Mouse (Mus musculus) liver, postnatal 0 days (tissue): ENCODE results near the gene Akap4. TPM values are rescaled to one million over a fixed set of nuclear protein-coding genes. Genes with fewer than 3 reads are reported as not detected.

Experiments used
- ATAC-seq: fragments of 200-750 bp; cut with Nextera tagmentation; 2 replicates; pipeline ENCODE4 v1.8.0; 2017; ENCODE audit warnings: mild to moderate bottlenecking, moderate library complexity
- DNase-seq: peaks from one replicate; pipeline ENCODE4 v3.0.0-alpha.2; 2016
- H3K27ac ChIP-seq: fragments of 300-500 bp; sonication (generic); 2 replicates; pipeline ENCODE4 v1.5.1; 2014; ENCODE audit warnings: antibody characterized with exemption, moderate library complexity, mild to moderate bottlenecking, low read depth
- H3K27me3 ChIP-seq: fragments of 300-500 bp; sonication (generic); 2 replicates; pipeline ENCODE4 v1.6.1; 2014; ENCODE audit warnings: low read length, control low read depth, mixed read lengths; ENCODE audit not compliant: insufficient read depth
- H3K36me3 ChIP-seq: fragments of 300-500 bp; sonication (generic); replicated peaks from 2 replicates; pipeline ENCODE4 v1.6.1; 2014; ENCODE audit warnings: mild to moderate bottlenecking, control low read depth, low read length, moderate library complexity, mixed read lengths; ENCODE audit not compliant: insufficient read depth
- H3K4me1 ChIP-seq: fragments of 300-500 bp; sonication (generic); 2 replicates; pipeline ENCODE4 v1.6.1; 2014; ENCODE audit warnings: antibody characterized with exemption, mild to moderate bottlenecking, control low read depth; ENCODE audit not compliant: insufficient read depth
- H3K4me2 ChIP-seq: fragments of 300-500 bp; sonication (generic); 2 replicates; pipeline ENCODE4 v1.6.1; 2014; ENCODE audit warnings: low read depth, mild to moderate bottlenecking, low read length, moderate library complexity, mixed read lengths
- H3K4me3 ChIP-seq: fragments of 300-500 bp; sonication (generic); 2 replicates; pipeline ENCODE4 v1.5.1; 2014; ENCODE audit warnings: low read depth, low read length
- H3K9ac ChIP-seq: fragments of 300-500 bp; sonication (generic); replicated peaks from 2 replicates; pipeline ENCODE4 v1.6.1; 2014; ENCODE audit warnings: mild to moderate bottlenecking, moderate library complexity
- H3K9me3 ChIP-seq: fragments of 300-500 bp; sonication (generic); 2 replicates; pipeline ENCODE4 v1.6.1; 2016; ENCODE audit warnings: mild to moderate bottlenecking, control low read depth, low read length, mixed read lengths
- CTCF ChIP-seq: sonication (generic); IDR thresholded peaks from 2 replicates; pipeline ENCODE4 v1.5.1; 2016; ENCODE audit warnings: antibody characterized with exemption, low read depth
- EP300 ChIP-seq: IDR thresholded peaks from 2 replicates; pipeline ENCODE4 v1.6.1; 2016; ENCODE audit warnings: antibody characterized with exemption, low read depth, mild to moderate bottlenecking
- WGBS: fragments of 180-500 bp; shearing (Covaris S2); extraction: QIAGEN DNeasy Blood & Tissue Kit; methylation state at CpG from one replicate; pipeline ENCODE4 v1.1.7; 2014; ENCODE audit not compliant: insufficient replicate concordance; 5-methylcytosine and 5-hydroxymethylcytosine counted together
- polyA plus RNA-seq: library from polyadenylated mRNA; unstranded; fragments of >200 nt; fragmentation: Nextera tagmentation; extraction: Ambion mirVana; gene quantifications from 2 replicates; pipeline ENCODE4 v1.2.1, GENCODE M21; 2015

Gene Akap4
- polyA plus RNA-seq, 1 experiment from 2014 or later: not detected

DNA sequence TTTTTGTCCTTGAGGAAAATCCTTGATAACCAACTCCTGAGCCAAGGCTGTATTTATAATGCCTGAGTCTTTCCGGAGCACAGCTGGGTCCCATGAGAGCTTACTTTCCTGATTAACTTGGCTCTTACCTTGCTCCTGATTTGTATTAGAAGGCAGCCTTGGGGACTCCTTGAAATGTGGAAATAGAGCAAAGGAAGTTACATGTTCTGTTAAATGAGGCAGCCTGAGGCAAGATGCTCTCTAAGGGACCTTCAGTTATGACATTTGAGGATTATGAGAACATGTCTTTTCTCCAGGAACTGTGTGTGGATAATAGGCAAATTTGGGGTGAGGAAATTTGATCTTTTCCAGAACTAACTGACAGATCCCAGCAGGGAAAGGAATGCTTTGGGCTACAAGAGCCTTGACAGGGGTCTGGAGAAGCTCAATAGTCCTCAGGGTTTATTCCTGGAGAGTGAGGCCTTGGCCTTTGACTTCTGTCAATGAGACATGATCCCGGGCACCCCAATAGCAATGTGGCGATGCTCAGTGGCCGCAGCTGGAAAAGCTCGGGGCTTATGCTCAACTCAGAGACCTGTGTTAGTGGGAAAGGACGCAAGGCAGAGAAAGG, 12.6 kb downstream of the Akap4 start:
- DNase-seq (no peak), ATAC-seq (no peak)
- H3K4me2 ChIP-seq: no peak overlapping the region
- 75% methylated on average over 6 of the region's 6 CpGs for WGBS
- H3K27ac ChIP-seq: no peak overlapping the region
- no peaks in the 10 kb centered on the region for H3K36me3 ChIP-seq
- H3K9ac ChIP-seq: no peak overlapping the region
- H3K4me3 ChIP-seq: no peak overlapping the region
- H3K4me1 ChIP-seq: no peaks in the 10 kb centered on the region
- TF ChIP-seq EP300 (no peak), CTCF (no peak)
- H3K9me3 ChIP-seq: no peaks in the 10 kb centered on the region
- H3K27me3 ChIP-seq: no peaks in the 10 kb centered on the region

DNA sequence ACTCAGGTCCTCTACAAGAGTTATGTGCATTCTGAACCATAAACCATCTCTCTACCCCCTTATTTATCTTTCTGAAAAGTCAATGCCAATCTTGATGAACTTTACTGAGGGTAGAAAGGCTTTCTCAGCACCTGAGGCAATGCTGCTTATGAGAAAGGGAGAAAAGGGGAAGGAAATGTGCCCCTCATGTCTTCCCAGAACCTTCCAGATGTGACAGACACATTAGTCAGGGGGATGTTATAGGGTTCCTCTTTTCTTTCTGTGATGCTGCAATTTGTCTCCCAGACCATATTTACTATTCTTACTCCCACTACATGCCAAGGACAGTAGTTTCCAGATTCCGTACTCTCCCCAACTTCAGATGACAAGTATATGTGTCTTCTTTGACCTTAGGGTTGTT, 18.6 kb downstream of the Akap4 start:
- DNase-seq: no peak
- no peak overlapping the region for H3K9ac ChIP-seq
- H3K27ac ChIP-seq: no peak overlapping the region
- TF ChIP-seq CTCF (no peak), EP300 (no peak)
- no peak overlapping the region for H3K4me2 ChIP-seq
- no peaks in the 10 kb centered on the region for H3K27me3 ChIP-seq
- WGBS: 44% methylated on average over 1 of the region's 1 CpGs
- no peaks in the 10 kb centered on the region for H3K9me3 ChIP-seq
- H3K4me1 ChIP-seq: no peaks in the 10 kb centered on the region
- H3K36me3 ChIP-seq: no peaks in the 10 kb centered on the region
- no peak for ATAC-seq
- H3K4me3 ChIP-seq: no peak overlapping the region

DNA sequence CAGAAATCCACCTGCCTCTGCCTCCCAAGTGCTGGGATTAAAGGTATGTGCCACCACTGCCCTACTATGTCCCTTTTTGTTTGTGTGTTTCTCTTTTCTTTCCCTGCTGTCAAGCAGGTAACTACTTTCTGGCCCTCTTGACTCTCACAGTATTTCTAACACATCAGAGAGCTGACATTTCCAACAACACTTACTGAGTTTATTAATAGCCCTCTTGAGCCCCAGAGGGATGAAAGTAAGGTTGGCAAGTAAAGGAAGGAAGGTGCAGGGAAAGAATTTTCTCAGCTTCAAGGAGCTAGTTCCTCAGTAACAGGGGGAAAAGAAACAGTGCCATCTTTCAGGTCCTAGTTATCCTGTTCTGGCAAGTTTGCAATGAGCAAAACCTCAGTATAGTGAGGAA, 23.0 kb downstream of the Akap4 start:
- no peak overlapping the region for H3K4me2 ChIP-seq
- no peaks in the 10 kb centered on the region for H3K27me3 ChIP-seq
- H3K9ac ChIP-seq: no peak overlapping the region
- H3K4me1 ChIP-seq: no peaks in the 10 kb centered on the region
- H3K36me3 ChIP-seq: no peaks in the 10 kb centered on the region
- TF ChIP-seq CTCF (no peak), EP300 (no peak)
- DNase-seq (no peak), ATAC-seq (no peak)
- H3K4me3 ChIP-seq: no peak overlapping the region
- H3K9me3 ChIP-seq: no peaks in the 10 kb centered on the region
- no peak overlapping the region for H3K27ac ChIP-seq

GRCm38 (mm10) chrX:7102280-7102679, 35.0 kb downstream of the Akap4 start:
- TF ChIP-seq EP300: no peak
- TF ChIP-seq CTCF: peak; percentile 19; the same call in 1 of the 2 replicates
- Histone ChIP-seq H3K4me1 (no peaks in the 10 kb centered on the region), H3K9ac (no peak overlapping the region), H3K9me3 (no peaks in the 10 kb centered on the region), H3K4me2 (no peak overlapping the region), H3K4me3 (no peak overlapping the region), H3K27ac (no peak overlapping the region), H3K27me3 (no peaks in the 10 kb centered on the region), H3K36me3 (no peaks in the 10 kb centered on the region)
- ATAC-seq (no peak), DNase-seq (no peak)

DNA sequence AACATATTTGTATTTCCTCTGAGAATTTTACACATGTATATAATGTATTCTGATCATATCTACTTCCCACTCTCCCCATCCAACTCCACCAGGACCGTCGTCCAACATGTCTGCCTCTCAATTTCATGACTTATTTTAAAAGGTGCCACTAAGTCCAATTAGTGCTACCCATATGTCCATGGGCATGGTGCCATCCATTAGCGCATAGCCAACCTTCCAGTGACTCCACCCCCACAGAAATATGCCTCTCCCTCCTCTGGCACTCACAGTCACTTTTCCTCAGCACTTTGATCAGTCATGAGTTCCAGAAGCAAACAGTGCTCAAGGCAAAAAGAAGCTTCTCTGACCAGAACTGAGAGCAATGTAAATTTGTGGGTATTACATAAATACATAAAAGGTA, 47.6 kb downstream of the Akap4 start:
- 80% methylated on average over 3 of the region's 3 CpGs for WGBS
- no peak for TF ChIP-seq CTCF
- H3K9me3 ChIP-seq: no peaks in the 10 kb centered on the region
- no peak overlapping the region for H3K9ac ChIP-seq
- no peaks in the 10 kb centered on the region for H3K27me3 ChIP-seq
- H3K4me1 ChIP-seq: no peaks in the 10 kb centered on the region
- H3K36me3 ChIP-seq: no peaks in the 10 kb centered on the region
- H3K4me2 ChIP-seq: no peak overlapping the region
- DNase-seq (no peak), ATAC-seq (no peak)
- H3K27ac ChIP-seq: no peak overlapping the region
- H3K4me3 ChIP-seq: no peak overlapping the region

DNA sequence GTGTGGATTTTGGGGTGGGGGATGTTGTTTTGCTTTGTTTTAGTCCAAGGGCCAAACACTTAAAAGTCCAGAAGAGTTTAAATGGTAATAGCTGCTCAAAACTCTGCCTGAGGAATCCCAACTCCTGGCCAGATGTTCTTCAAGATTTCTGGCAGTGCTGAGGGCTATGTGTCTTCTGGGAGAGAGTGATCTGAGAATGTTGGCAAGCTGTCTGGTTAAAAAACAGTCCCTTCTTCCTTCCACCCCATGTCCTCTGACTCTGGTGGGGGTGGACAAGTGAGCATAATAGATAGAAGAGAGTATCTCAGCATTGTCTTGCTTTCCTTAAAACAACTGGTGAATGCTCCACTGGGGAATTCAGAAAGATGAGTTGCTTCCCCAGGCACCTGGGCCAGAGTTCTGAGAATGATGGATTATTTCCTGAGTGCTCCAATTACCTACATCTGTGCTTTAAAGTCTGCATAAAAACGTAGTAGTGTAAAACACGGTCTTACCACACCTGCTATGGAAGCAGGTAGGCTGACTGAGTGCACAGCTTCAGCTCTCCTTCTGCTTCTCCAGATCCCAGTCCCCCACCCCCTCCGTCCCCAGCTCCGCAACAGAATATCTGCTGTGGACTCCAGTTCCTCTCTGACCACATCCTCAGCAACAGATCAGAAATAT, 54.4 kb downstream of the Akap4 start:
- Histone ChIP-seq H3K36me3 (no peaks in the 10 kb centered on the region), H3K4me3 (no peak overlapping the region), H3K4me2 (no peak overlapping the region), H3K9ac (no peak overlapping the region), H3K4me1 (no peaks in the 10 kb centered on the region), H3K27me3 (no peaks in the 10 kb centered on the region), H3K27ac (no peak overlapping the region), H3K9me3 (no peaks in the 10 kb centered on the region)
- TF ChIP-seq EP300 (no peak), CTCF (no peak)
- DNase-seq: no peak
- WGBS: 45% methylated on average over 4 of the region's 4 CpGs
- ATAC-seq: no peak

Other genes with a start within 250 kb of the Akap4 start
- not detected in 2 replicates for gene Ccnb3, start 25.9 kb upstream of the Akap4 start, polyA plus RNA-seq